9 mouse cellular contexts compared by ENCODE assay signal in the genomic region with DNA sequence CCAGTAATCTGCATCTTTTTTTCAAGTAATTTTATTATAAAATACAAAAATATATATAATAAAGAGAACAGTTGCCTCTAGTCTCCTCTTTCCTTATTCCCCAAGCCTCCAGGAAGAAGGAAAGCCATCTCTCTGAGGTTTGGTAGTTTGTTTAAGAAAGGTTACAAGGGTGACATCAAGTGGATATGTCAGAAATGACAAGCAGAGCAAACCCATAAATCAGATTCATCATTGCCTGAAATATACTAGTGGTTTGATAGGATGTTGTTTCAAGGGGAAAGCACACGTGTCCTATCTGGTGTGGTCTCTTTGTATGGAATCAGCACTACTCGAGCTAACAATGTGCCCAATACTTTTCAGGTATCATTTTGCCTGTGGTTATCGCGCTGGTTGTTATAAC.
DNase-seq lines count a peak whose midpoint lies in the region; ATAC-seq lines count a peak whose summit lies in the region.
"Had no signal": no experiment of that assay in that cellular context is flagged by ENCODE, and none has a peak within 500 bp of the region (broad histone marks: within the 10 kb centered on the region; RNA-seq: fewer than 3 reads in every experiment).

No protein-coding gene starts in this region.

- H3K36me3 ChIP-seq in forebrain, embryonic 14.5 days (ENCODE audit: control insufficient read depth, insufficient read depth, low read length): no peaks in the 10 kb centered on the region
- H3K36me3 ChIP-seq: neural tube, embryonic 13.5 days had no signal

- no peak overlapping the region for H3K4me2 ChIP-seq in forebrain, embryonic 14.5 days (ENCODE audit: low read length)
- H3K4me2 ChIP-seq: neural tube, embryonic 13.5 days had no signal

- H3K9ac ChIP-seq in forebrain, embryonic 14.5 days (ENCODE audit: low read length): no peak overlapping the region
- H3K9ac ChIP-seq: neural tube, embryonic 13.5 days had no signal

- no peak overlapping the region for H3K27ac ChIP-seq in forebrain, embryonic 14.5 days (ENCODE audit: low read depth, low read length)
- H3K27ac ChIP-seq: neural tube, embryonic 13.5 days had no signal

- H3K27me3 ChIP-seq in forebrain, embryonic 14.5 days (replicated peaks; ENCODE audit: control insufficient read depth, insufficient read depth, low read length): no peaks in the 10 kb centered on the region
- H3K27me3 ChIP-seq: neural tube, embryonic 13.5 days had no signal

- peak; percentile 30; the same call in 1 of the 2 replicates for ATAC-seq in forebrain, embryonic 14.5 days

- no peaks in the 10 kb centered on the region; the same call in 1 of the 2 replicates for H3K4me1 ChIP-seq in forebrain, embryonic 14.5 days (ENCODE audit: control insufficient read depth, insufficient read depth, low read length)

- no peak overlapping the region for H3K4me3 ChIP-seq in forebrain, embryonic 14.5 days (ENCODE audit: low read depth, low read length)
- H3K4me3 ChIP-seq: neural tube, embryonic 13.5 days had no signal

- 68% methylated on average over 4 of the region's 4 CpGs for WGBS in forebrain, embryonic 14.5 days

- DNase-seq in heart, adult 8-10 months (ENCODE audit: low spot score): peak; percentile 34
- no peak for DNase-seq in heart, postnatal 4 days
- DNase-seq in lung, postnatal 10 days: peak; percentile 21
- no peak for DNase-seq in lung, postnatal 25 days (ENCODE audit: low spot score)
- DNase-seq in forebrain, embryonic 14.5 days (ENCODE audit: low spot score): peak; percentile 81
- DNase-seq in spleen, postnatal 14 days (ENCODE audit: low spot score in 2 of 2): no peak
- no peak for DNase-seq in adrenal gland, postnatal 10 days
- DNase-seq in urinary bladder, adult 18-20 months (ENCODE audit: low spot score in 2 of 2): no peak

- H3K9me3 ChIP-seq in forebrain, embryonic 14.5 days (replicated peaks; ENCODE audit: control insufficient read depth, low read length): no peaks in the 10 kb centered on the region
- H3K9me3 ChIP-seq: neural tube, embryonic 13.5 days had no signal

Comparison
In these comparisons a context has a peak if more than half of its experiments do, and no peak if none do; other contexts are left out.
1. DNase-seq: peak in heart, adult 8-10 months (single experiment), lung, postnatal 10 days (single experiment) and forebrain, embryonic 14.5 days (single experiment); none in heart, postnatal 4 days (single experiment), lung, postnatal 25 days (single experiment), spleen, postnatal 14 days (0 of 2), adrenal gland, postnatal 10 days (single experiment) and urinary bladder, adult 18-20 months (0 of 2).